Mouse (Mus musculus): ENCODE results near the gene Muc2. TPM values are rescaled to one million over a fixed set of nuclear protein-coding genes. Genes with fewer than 3 reads are reported as not detected.

Muc2 gene
- polyA plus RNA-seq, 1 experiment from 2014 or later: 0.27 TPM

DNA sequence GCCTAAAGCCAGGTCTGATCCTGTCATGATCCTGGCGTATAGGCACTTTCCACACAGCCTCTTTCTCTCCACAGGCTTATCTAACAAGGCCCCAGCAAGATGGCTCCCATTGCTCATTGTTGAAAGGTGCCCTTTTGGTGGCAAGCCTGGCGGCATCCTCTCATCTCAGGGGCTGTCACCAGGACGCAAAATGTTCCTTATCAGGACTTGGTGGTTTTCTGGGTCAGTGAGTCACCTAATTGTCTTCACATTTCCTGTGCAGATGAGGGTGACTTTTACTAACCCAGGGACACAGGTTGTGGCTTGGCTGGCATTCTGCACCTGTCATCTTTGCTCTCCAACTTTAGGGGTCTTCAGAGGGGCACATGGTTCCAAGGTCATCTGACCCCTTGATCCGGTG is 68.2 kb downstream of the Muc2 start:
- no peak for DNase-seq (ENCODE audit: low spot score)

- no peak for DNase-seq (ENCODE audit: low spot score)
Measured at GRCm38 (mm10) chr7:141770521-141770920, 80.4 kb downstream of the Muc2 start.

- no peak for DNase-seq (ENCODE audit: low spot score)
Measured at GRCm38 (mm10) chr7:141770988-141771387, 80.8 kb downstream of the Muc2 start.

- no peak for DNase-seq (ENCODE audit: low spot score)
Measured at GRCm38 (mm10) chr7:141772058-141772557, 82.0 kb downstream of the Muc2 start.

- DNase-seq (ENCODE audit: low spot score): no peak
Measured at GRCm38 (mm10) chr7:141774855-141775254, 84.7 kb downstream of the Muc2 start.

DNA sequence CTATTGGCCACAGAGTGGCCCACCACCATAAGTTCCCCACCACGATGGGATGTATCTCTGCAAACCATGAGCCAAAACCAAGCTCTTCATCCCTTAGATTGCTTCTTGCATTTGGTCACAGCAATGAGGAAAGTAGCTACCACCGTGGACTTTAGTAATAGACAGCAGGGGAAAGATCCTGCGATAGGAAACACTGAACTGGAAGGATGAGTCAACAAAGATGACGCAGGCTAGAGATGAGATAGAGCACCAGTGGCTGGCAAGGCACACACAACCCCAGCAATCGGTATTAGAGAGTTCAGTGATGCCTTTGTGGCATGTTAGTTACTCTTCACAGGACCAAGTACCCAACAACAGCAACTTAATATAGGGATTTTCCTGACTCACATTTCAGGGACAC is 86.1 kb downstream of the Muc2 start:
- no peak for DNase-seq (ENCODE audit: low spot score)

DNA sequence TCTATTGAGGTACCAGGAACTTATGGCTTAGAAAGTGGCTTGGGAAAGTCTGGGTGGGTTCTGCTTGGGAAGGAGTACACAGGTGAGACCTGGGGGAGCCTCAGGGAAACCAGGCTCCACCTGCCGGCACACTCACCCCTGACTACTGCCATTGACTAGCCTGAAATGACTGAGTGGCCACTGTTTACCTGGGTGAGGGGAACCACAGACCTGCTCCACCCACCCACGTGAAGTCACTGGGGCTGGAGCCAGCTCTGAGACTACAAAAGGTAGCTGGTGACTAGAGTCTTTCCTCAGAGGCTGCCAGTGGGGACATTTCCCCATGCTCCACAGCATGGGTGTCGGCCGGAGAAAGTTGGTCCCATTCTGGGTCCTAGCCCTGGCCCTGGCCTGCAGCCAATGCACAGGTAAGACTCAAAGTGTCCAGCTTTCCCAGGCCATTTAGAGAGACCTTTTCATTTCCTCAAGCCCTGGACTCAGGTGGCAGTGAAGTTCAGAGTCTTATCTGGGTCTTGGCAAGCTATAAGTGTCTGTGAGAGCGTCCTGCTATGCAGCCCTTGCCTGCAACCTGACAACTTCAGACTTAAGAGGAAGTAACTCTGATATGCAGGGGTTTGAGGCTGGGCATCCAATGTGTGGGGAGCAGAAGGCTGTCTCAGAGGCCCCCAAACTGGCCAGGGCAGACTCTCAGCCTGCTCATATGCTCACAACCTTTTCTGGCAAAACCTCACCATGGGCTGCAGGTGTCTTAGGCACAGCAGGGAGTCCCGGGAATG is 98.7 kb downstream of the Muc2 start, which contains the start of gene Muc5ac:
Gene Muc5ac, plus strand, starts transcription at position 296 of the 776 bp plus-strand sequence.
- no peak for DNase-seq (ENCODE audit: low spot score)

DNA sequence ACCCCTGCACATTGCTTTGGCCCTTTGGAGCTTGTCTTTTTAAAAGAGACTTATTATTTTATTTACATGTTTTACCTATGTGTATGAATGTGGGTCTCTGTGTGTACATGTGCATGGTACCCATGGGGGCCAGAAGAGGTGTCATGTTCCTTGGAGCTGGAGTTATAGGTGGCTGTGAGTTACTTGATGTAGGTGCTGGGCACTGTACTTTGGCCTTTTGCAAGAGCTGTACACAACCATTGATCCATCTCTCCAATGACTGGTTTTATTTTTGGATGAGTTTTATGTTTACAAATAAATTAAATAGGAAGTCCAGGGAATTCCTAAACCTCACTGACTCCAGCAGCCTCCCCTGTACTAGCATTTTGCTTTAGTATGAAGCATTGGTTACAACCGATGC is 104.1 kb downstream of the Muc2 start:
- no peak for DNase-seq (ENCODE audit: low spot score)

DNA sequence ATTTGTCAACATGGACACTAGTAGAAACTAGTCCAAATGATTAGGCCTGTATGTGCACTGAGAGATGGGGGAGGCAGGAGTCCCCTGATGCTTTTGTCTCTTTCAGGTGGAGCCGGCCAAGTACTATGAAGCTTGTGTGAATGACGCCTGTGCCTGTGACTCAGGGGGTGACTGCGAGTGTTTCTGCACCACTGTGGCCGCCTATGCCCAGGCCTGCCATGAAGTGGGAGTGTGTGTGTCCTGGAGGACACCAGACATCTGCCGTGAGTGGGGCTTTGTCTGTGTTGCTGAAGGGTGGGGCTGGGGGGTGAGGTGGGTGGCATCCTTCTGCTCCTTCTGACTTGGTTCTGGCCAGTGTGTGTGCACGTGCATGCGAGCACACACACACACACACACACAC is 113.1 kb downstream of the Muc2 start:
- no peak for DNase-seq (ENCODE audit: low spot score)

Other genes with a start within 250 kb of the Muc2 start
- gene Pidd1, start 246.3 kb upstream of the Muc2 start, polyA plus RNA-seq (2015; fragmentation: Nextera tagmentation; extraction: Ambion mirVana): 13.2 and 14.2 TPM in 2 replicates
- gene Rplp2, start 243.0 kb upstream of the Muc2 start, polyA plus RNA-seq (2015; fragmentation: Nextera tagmentation; extraction: Ambion mirVana): 2,028 and 2,062 TPM in 2 replicates
- 49.2 and 50.5 TPM in 2 replicates for gene Pnpla2, start 235.1 kb upstream of the Muc2 start, polyA plus RNA-seq (2015; fragmentation: Nextera tagmentation; extraction: Ambion mirVana)
- 6.1 and 8.9 TPM in 2 replicates for gene Cracr2b, start 229.2 kb upstream of the Muc2 start, polyA plus RNA-seq (2015; fragmentation: Nextera tagmentation; extraction: Ambion mirVana)
- gene Cd151, start 222.9 kb upstream of the Muc2 start, polyA plus RNA-seq (2015; fragmentation: Nextera tagmentation; extraction: Ambion mirVana): 11.7 and 13.0 TPM in 2 replicates
- gene Polr2l, start 215.2 kb upstream of the Muc2 start, polyA plus RNA-seq (2015; fragmentation: Nextera tagmentation; extraction: Ambion mirVana): 73.5 and 85.3 TPM in 2 replicates
- gene Tspan4, start 215.1 kb upstream of the Muc2 start, polyA plus RNA-seq (2015; fragmentation: Nextera tagmentation; extraction: Ambion mirVana): 24.7 and 28.5 TPM in 2 replicates
- 20.3 and 25.4 TPM in 2 replicates for gene Chid1, start 150.5 kb upstream of the Muc2 start, polyA plus RNA-seq (2015; fragmentation: Nextera tagmentation; extraction: Ambion mirVana)
- gene Ap2a2, start 128.2 kb upstream of the Muc2 start, polyA plus RNA-seq (2015; fragmentation: Nextera tagmentation; extraction: Ambion mirVana): 39.4 and 40.1 TPM in 2 replicates
- gene Muc6, start 35.0 kb upstream of the Muc2 start, polyA plus RNA-seq (2015; fragmentation: Nextera tagmentation; extraction: Ambion mirVana): 0.09 and 0.13 TPM in 2 replicates
- gene Muc5ac, start 98.6 kb downstream of the Muc2 start, polyA plus RNA-seq (2015; fragmentation: Nextera tagmentation; extraction: Ambion mirVana): 0.12 and 0.14 TPM in 2 replicates
- 0.77 and 1.2 TPM in 2 replicates for gene Muc5b, start 148.7 kb downstream of the Muc2 start, polyA plus RNA-seq (2015; fragmentation: Nextera tagmentation; extraction: Ambion mirVana)
- gene Tollip, start 228.2 kb downstream of the Muc2 start, polyA plus RNA-seq (2015; fragmentation: Nextera tagmentation; extraction: Ambion mirVana): 50.6 and 51.6 TPM in 2 replicates

Measured in thymus, postnatal 0 days (tissue).